Mouse (Mus musculus) ES-E14 (cell line): ENCODE data around the gene Sds.

Experiments
- CHD2 ChIP-seq: IDR thresholded peaks from 2 replicates; pipeline ENCODE4 v1.6.1; 2014; ENCODE audit warnings: mild to moderate bottlenecking, low read depth, low read length, inconsistent platforms
- HCFC1 ChIP-seq: IDR thresholded peaks from 2 replicates; pipeline ENCODE4 v1.6.1; 2012; ENCODE audit warnings: low read length, inconsistent platforms, borderline replicate concordance; ENCODE audit not compliant: insufficient read depth
- MAFK ChIP-seq: IDR thresholded peaks from 2 replicates; pipeline ENCODE4 v1.6.1; 2014; ENCODE audit warnings: mild to moderate bottlenecking, low read depth, low read length, inconsistent platforms; ENCODE audit not compliant: insufficient read depth
- ZC3H11A ChIP-seq: IDR thresholded peaks from 2 replicates; pipeline ENCODE4 v1.6.1; 2012; ENCODE audit warnings: low read depth, mild to moderate bottlenecking, inconsistent platforms, low read length, borderline replicate concordance

- TF ChIP-seq HCFC1, result no peak
- TF ChIP-seq ZC3H11A, result no peak
- no peak for TF ChIP-seq MAFK
- no peak for TF ChIP-seq CHD2
Observed at GRCm38 (mm10) chr5:120475861-120476260, 465 bp upstream of the Sds start.
